Mouse (Mus musculus) forebrain, embryonic 13.5 days (tissue): ENCODE results near the gene Tmem104. TPM values are rescaled to one million over a fixed set of nuclear protein-coding genes. Genes with fewer than 3 reads are reported as not detected.

Source experiments
- ATAC-seq: fragments of 200-750 bp; cut with Nextera tagmentation; 2 replicates; pipeline ENCODE4 v1.8.0; 2017
- H3K27ac ChIP-seq: fragments of 300-500 bp; sonication (generic); 2 replicates; pipeline ENCODE4 v1.5.1; 2015; ENCODE audit warnings: inconsistent platforms, mild to moderate bottlenecking, moderate library complexity
- H3K27me3 ChIP-seq: fragments of 300-500 bp; sonication (generic); 2 replicates; pipeline ENCODE4 v1.6.1; 2015; ENCODE audit warnings: mild to moderate bottlenecking, inconsistent platforms
- H3K36me3 ChIP-seq: fragments of 300-500 bp; sonication (generic); 2 replicates; pipeline ENCODE4 v1.6.1; 2015; ENCODE audit warnings: mild to moderate bottlenecking, inconsistent platforms; ENCODE audit not compliant: poor library complexity, severe bottlenecking
- H3K4me1 ChIP-seq: fragments of 300-500 bp; sonication (generic); 2 replicates; pipeline ENCODE4 v1.6.1; 2015; ENCODE audit warnings: inconsistent platforms
- H3K4me2 ChIP-seq: fragments of 300-500 bp; sonication (generic); 2 replicates; pipeline ENCODE4 v1.6.1; 2015; ENCODE audit warnings: inconsistent platforms, mild to moderate bottlenecking, moderate library complexity
- H3K4me3 ChIP-seq: fragments of 300-500 bp; sonication (generic); 2 replicates; pipeline ENCODE4 v1.5.1; 2015; ENCODE audit warnings: mild to moderate bottlenecking, inconsistent platforms
- H3K9ac ChIP-seq: fragments of 300-500 bp; sonication (generic); 2 replicates; pipeline ENCODE4 v1.6.1; 2015; ENCODE audit warnings: mild to moderate bottlenecking, inconsistent platforms
- H3K9me3 ChIP-seq: fragments of 300-500 bp; sonication (generic); replicated peaks from 2 replicates; pipeline ENCODE4 v1.6.1; 2016; ENCODE audit warnings: inconsistent platforms
- WGBS: fragments of 180-500 bp; shearing (Covaris S2); methylation state at CpG from one replicate; pipeline ENCODE4 v1.1.7; 2015; 5-methylcytosine and 5-hydroxymethylcytosine counted together
- polyA plus RNA-seq: library from polyadenylated mRNA; unstranded; fragments of >200 nt; fragmentation: Nextera tagmentation; extraction: Ambion mirVana; gene quantifications from 2 replicates; pipeline ENCODE4 v1.2.1, GENCODE M21; 2015

Tmem104 gene
- polyA plus RNA-seq, 1 experiment from 2014 or later, result 7.8 TPM

- Histone ChIP-seq H3K4me1 (peaks cover 91% of the 10 kb centered on the region), H3K4me3 (no peak overlapping the region), H3K27ac (peak overlapping the region; percentile 65), H3K27me3 (no peaks in the 10 kb centered on the region), H3K36me3 (no peaks in the 10 kb centered on the region), H3K9ac (no peak overlapping the region), H3K9me3 (no peaks in the 10 kb centered on the region), H3K4me2 (peak overlapping the region; percentile 0; the same call in 1 of the 2 replicates)
- WGBS, result 15% methylated on average over 14 of the region's 14 CpGs
- peak; percentile 78 for ATAC-seq
Measured at GRCm38 (mm10) chr11:115226811-115227491, 39.7 kb downstream of the Tmem104 start.

DNA sequence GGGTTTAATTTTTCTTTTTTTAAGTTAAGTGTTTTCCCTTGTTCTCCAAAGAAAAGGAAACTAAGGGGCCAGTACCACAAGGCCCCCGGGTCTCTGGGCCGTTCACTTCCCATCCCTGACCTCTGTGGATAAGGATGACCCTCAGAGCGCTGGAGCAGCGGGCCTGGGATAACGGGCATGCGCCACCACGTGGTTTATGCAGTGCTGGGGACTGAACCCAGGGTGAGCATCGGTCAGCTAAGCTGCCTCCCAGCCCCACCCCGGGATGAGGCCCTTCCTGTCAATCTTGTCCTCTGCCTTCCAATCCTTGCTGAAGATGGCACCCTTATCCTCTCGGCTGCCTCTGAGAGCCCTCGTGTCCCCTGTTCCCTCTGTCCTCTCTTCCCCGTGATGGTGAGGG, 40.4 kb downstream of the Tmem104 start:
- WGBS, result 20% methylated on average over 12 of the region's 12 CpGs
- Histone ChIP-seq H3K9me3 (no peaks in the 10 kb centered on the region), H3K4me2 (peak overlapping the region; percentile 0; the same call in 1 of the 2 replicates), H3K27ac (peak overlapping the region; percentile 65), H3K27me3 (0 out of 2 replicates have a peak, but pooled peaks cover under 1% of the 10 kb centered on the region), H3K36me3 (no peaks in the 10 kb centered on the region), H3K9ac (0 out of 2 replicates have a peak overlapping the region, but pooled peaks have one; percentile 3), H3K4me1 (peaks cover 91% of the 10 kb centered on the region), H3K4me3 (no peak overlapping the region)
- no peak for ATAC-seq

DNA sequence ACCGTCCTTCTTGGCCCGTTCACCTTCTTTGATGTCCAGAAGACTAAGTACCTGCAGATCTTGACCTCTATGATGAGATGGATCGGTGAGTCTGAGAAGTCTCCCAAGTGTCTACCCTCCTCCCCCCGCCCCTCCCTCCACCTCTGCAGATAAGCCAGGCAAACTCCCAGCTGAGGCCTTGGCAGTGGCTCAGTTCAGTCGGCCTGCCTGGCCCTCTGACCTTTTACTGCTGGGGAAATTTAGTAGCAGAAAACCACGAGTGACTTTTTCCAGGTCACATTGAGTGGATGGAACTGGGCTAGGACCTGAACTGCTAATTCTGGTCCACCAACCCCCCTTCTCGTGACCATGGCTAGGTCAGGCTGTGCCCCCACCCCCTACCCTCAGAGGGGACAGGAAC, 41.1 kb downstream of the Tmem104 start:
- ATAC-seq, result no peak
- 74% methylated on average over 7 of the region's 7 CpGs for WGBS
- peaks cover 91% of the 10 kb centered on the region for H3K4me1 ChIP-seq
- H3K9ac ChIP-seq, result no peak overlapping the region
- no peaks in the 10 kb centered on the region for H3K36me3 ChIP-seq
- no peak overlapping the region for H3K4me2 ChIP-seq
- 0 out of 2 replicates have a peak, but pooled peaks cover 3% of the 10 kb centered on the region for H3K27me3 ChIP-seq
- no peaks in the 10 kb centered on the region for H3K9me3 ChIP-seq
- H3K27ac ChIP-seq, result no peak overlapping the region
- no peak overlapping the region for H3K4me3 ChIP-seq

DNA sequence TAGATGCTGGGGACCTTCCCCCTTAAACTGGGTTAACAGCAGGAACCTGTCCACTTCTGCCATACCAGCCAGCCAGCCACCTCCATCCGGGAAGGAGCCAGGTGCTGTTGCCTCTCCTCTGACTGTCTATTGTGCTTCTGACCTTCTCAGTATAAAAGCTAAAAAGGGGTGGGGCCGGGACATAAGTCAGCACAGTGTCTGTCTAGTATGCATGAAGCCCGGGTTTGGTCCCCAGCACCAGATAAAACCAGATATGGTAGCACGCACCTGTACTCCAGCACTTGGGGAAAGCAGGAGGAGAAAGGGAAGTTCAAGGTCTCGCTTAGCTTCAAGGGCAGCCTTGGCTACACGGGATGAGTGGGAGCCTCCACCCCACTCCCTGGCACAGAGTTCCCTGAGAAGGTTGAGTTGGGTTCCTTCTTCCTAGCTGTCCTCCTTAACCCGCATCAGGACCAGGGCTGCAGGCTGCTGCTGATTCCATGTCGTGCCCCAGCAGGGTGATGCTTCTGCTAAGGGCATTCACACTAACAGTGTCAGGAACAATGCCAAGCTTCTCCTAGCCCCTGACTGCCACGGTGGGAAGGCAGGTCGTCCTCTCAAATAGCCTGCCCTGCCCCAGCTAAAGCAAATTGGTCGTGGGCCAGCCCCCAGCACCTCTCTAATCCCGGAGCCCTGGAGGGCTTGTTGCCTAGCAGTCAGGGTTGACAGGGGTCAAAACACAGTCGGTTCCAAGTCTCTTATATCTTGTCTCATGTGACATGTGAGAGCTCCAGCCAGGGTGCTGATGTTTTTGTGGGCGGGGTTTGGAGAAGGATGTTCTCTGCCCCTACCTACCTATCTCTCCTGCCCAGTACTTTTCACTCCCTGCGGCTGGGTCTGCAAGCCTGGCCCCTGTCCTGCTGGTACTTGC, 42.0 kb downstream of the Tmem104 start:
- Histone ChIP-seq H3K4me3 (no peak overlapping the region), H3K9me3 (no peaks in the 10 kb centered on the region), H3K4me2 (no peak overlapping the region), H3K4me1 (peaks cover 95% of the 10 kb centered on the region), H3K36me3 (no peaks in the 10 kb centered on the region), H3K27me3 (0 out of 2 replicates have a peak, but pooled peaks cover 3% of the 10 kb centered on the region), H3K27ac (no peak overlapping the region), H3K9ac (no peak overlapping the region)
- ATAC-seq, result no peak
- WGBS, result 48% methylated on average over 15 of the region's 15 CpGs

DNA sequence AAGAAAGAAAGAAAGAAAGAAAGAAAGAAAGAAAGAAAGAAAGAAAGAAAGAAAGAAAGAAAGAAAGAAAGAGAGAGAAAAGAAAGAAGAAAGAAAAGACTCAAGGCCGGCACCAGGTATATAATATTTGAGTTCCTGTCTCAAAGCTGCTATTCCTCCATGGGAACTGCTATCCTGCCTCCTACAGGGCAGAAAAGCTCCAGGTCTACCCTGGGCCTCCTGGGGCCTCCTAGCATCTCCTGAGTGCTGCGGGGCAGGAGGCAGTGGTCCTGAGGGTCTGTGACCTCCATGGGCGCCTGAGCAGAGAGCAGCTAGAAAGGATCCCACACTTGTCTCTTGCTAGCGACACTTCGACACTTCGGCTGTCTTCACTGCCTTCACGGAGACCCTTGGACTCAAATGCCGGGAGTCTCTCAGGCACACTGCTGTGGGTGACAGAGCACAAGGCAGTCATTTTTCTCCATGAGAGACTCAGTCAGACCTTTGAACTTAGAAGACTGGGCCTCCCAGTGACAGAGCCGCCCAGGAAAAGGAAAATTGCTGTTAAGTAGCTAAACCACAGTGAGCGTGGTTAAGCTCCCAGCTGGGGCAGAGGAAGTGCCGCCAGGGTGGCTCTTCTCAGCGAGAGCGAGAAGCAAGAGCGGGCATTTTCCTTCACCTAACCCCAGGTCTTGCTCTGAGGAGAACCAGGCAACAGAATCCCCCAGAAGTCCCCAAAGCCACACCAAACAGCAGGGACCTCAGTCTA, 44.1 kb downstream of the Tmem104 start:
- Histone ChIP-seq H3K36me3 (no peaks in the 10 kb centered on the region), H3K27me3 (0 out of 2 replicates have a peak, but pooled peaks cover 3% of the 10 kb centered on the region), H3K4me3 (no peak overlapping the region), H3K27ac (peak overlapping the region; percentile 68), H3K4me1 (peaks cover 86% of the 10 kb centered on the region), H3K4me2 (peak overlapping the region; percentile 12; the same call in 1 of the 2 replicates), H3K9ac (no peak overlapping the region), H3K9me3 (no peaks in the 10 kb centered on the region)
- ATAC-seq, result no peak
- WGBS, result 58% methylated on average over 14 of the region's 14 CpGs

- WGBS, result 19% methylated on average over 9 of the region's 9 CpGs
- Histone ChIP-seq H3K36me3 (no peaks in the 10 kb centered on the region), H3K27ac (peak overlapping the region; percentile 68), H3K4me2 (peak overlapping the region; percentile 12; the same call in 1 of the 2 replicates), H3K27me3 (0 out of 2 replicates have a peak, but pooled peaks cover 3% of the 10 kb centered on the region), H3K9ac (no peak overlapping the region), H3K4me1 (peaks cover 84% of the 10 kb centered on the region), H3K9me3 (no peaks in the 10 kb centered on the region), H3K4me3 (no peak overlapping the region)
- ATAC-seq, result peak; percentile 57; the same call in 1 of the 2 replicates
Measured at GRCm38 (mm10) chr11:115231924-115232323, 44.6 kb downstream of the Tmem104 start.

DNA sequence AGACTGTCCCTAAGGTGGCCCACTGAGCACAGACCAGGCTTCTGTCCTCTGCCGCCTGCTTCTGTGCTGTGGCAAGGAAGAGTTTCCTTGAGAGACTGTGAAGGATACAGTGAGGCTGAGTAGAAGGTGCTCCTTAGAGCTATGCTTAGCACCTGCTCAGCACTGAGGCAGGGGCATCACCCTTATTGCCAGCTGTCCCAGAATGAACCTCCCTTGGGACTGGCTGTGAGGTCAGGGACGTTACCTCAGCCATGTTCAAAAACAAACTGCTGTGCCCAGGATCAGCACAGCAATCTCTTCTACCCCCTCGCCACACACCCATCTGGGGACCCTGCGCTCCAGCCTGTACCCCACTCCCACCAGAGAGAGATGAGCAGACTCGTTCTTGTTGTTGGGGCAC, 45.6 kb downstream of the Tmem104 start:
- no peak overlapping the region for H3K4me3 ChIP-seq
- no peaks in the 10 kb centered on the region for H3K9me3 ChIP-seq
- peak overlapping the region; percentile 68; the same call in 1 of the 2 replicates for H3K27ac ChIP-seq
- H3K36me3 ChIP-seq, result no peaks in the 10 kb centered on the region
- 0 out of 2 replicates have a peak, but pooled peaks cover 3% of the 10 kb centered on the region for H3K27me3 ChIP-seq
- ATAC-seq, result no peak
- 0 out of 2 replicates have a peak overlapping the region, but pooled peaks have one; percentile 21 for H3K9ac ChIP-seq
- H3K4me2 ChIP-seq, result no peak overlapping the region
- 80% methylated on average over 5 of the region's 5 CpGs for WGBS
- H3K4me1 ChIP-seq, result peaks cover 74% of the 10 kb centered on the region

- peak; percentile 28 for ATAC-seq
Measured at GRCm38 (mm10) chr11:115233526-115234290, 46.4 kb downstream of the Tmem104 start.

GRCm38 (mm10) chr11:115234320-115235044, 47.2 kb downstream of the Tmem104 start:
- no peaks in the 10 kb centered on the region for H3K9me3 ChIP-seq
- no peak overlapping the region for H3K9ac ChIP-seq
- H3K4me3 ChIP-seq, result no peak overlapping the region
- 82% methylated on average over 13 of the region's 15 CpGs for WGBS
- H3K27me3 ChIP-seq, result 0 out of 2 replicates have a peak, but pooled peaks cover 3% of the 10 kb centered on the region
- no peak overlapping the region for H3K27ac ChIP-seq
- peaks cover 59% of the 10 kb centered on the region for H3K4me1 ChIP-seq
- H3K36me3 ChIP-seq, result no peaks in the 10 kb centered on the region
- no peak overlapping the region for H3K4me2 ChIP-seq
- ATAC-seq, result no peak

More at GRCm38 (mm10) chr11:115233526-115234290, 46.4 kb downstream of the Tmem104 start:
- H3K27me3 ChIP-seq, result 0 out of 2 replicates have a peak, but pooled peaks cover 3% of the 10 kb centered on the region
- H3K36me3 ChIP-seq, result no peaks in the 10 kb centered on the region
- WGBS, result 54% methylated on average over 20 of the region's 20 CpGs
- peak overlapping the region; percentile 61 for H3K27ac ChIP-seq
- no peak overlapping the region for H3K4me3 ChIP-seq
- no peaks in the 10 kb centered on the region for H3K9me3 ChIP-seq
- H3K4me1 ChIP-seq, result peaks cover 67% of the 10 kb centered on the region
- no peak overlapping the region for H3K4me2 ChIP-seq
- no peak overlapping the region for H3K9ac ChIP-seq

- no peak overlapping the region for H3K27ac ChIP-seq
- H3K9ac ChIP-seq, result no peak overlapping the region
- 55% methylated on average over 5 of the region's 5 CpGs for WGBS
- no peaks in the 10 kb centered on the region for H3K36me3 ChIP-seq
- H3K9me3 ChIP-seq, result no peaks in the 10 kb centered on the region
- 0 out of 2 replicates have a peak, but pooled peaks cover 3% of the 10 kb centered on the region for H3K27me3 ChIP-seq
- no peak overlapping the region for H3K4me3 ChIP-seq
- H3K4me1 ChIP-seq, result peaks cover 43% of the 10 kb centered on the region
- no peak for ATAC-seq
- H3K4me2 ChIP-seq, result no peak overlapping the region
Measured at GRCm38 (mm10) chr11:115236570-115236969, 49.3 kb downstream of the Tmem104 start.
